Mouse (Mus musculus): ENCODE results near the gene St3gal5.

St3gal5 gene

DNA sequence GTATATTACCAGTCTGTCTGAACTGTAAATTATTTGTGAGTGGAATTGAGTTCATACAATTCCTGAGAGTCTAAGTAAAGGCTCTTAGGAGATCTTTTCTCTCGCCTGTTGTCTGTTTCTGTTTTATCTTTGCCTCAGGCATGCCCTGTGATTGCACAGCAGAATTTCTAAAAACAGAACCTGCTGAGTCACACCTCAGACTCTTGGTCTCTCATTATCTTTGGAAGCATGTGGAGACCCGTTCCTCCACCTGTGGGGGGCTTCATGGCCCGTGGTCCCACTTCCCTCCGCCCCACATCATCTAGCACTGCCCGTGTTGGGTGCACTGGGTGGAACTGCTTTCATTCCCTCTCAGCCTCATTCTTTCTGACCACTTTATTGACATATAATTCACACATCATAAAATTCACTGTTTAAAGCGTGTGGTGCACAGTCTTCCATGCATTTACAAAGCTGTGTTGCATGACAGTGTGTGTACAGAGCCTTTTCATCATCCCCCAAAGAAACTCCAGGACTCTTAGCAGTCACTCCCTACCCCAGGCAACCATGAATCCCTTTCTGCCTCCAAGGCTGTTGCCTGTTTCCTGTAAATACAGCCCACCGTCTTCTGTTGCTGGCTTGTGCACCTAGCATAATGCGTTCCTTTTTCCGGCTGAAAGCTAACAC, 37.6 kb downstream of the St3gal5 start:
- DNase-seq = no peak

GRCm38 (mm10) chr6:72136016-72136415, 38.6 kb downstream of the St3gal5 start:
- DNase-seq = no peak

- DNase-seq = no peak
Measured at GRCm38 (mm10) chr6:72136543-72136942, 39.2 kb downstream of the St3gal5 start.

DNA sequence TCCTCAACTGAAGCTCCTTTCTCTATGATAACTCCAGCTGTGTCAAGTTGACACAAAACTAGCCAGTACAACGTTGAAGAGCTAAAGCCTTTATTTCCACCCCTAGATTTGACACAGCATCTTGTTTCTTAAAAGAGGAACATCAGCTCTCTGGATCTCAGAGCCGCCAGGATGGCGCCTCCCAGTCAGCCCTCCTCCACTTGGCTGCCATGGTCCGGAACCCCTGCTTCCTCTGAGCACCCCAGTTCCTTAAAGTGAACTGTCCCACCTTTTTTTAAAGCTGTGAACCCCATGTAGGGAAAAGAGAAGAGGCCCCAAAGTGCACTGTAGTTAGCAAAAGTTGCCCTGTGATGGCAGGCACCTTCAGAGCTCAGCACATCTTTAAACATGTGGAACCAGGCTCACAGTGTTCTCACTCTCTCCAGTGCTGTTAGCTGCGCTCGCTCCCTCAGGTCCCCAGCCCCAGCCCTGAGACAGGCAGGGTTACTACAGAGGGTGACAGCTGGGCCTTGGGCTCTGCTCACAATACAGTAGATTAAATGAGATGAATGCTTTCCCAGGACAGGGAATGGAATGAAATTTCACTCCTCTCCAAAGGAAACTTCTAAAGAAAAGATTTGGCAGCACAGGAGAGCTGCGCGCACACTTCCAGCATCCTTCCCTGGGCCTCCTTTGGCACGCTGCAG, 42.3 kb downstream of the St3gal5 start:
- DNase-seq = no peak

- DNase-seq = no peak
Measured at GRCm38 (mm10) chr6:72140371-72140770, 43.0 kb downstream of the St3gal5 start.

DNA sequence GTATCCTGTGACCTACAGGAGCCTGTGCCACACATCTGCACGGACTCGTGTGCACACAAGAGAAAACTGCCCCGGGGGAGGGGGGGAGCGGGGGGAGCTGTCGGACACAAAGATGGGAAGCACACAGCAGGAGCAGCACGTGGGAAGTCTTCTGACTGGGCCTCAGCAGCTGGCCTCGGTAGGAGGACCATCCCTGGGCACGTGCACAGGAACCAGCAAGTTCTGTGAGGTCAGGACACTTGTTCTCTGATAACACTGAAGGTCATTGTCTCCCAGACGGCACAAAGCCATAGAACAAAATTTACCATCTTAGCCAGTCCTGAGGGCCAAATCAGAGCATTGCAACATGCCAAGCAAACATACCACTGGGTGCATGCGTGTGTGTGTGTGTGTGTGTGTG, 43.8 kb downstream of the St3gal5 start:
- no peak for DNase-seq

DNA sequence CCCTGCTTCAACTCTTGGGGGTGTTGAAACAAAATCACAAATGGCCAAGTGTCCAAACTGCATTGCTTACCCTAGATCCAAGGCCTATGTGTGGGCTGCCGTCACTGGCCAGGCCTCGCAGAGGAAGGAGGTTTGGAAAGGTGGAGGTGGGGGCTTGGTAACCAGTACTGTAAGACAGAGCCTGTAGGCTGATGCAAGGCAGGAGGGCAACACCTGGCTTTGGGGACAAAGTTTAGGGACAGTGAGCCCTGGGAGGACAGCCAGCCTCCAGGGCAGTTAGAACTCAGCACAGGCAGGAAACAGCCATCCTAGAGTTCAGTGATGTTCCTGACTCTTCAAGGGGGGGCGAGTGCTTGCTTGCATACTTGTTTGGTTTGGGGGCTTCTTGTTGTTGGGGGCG, 45.2 kb downstream of the St3gal5 start:
- no peak for DNase-seq

DNA sequence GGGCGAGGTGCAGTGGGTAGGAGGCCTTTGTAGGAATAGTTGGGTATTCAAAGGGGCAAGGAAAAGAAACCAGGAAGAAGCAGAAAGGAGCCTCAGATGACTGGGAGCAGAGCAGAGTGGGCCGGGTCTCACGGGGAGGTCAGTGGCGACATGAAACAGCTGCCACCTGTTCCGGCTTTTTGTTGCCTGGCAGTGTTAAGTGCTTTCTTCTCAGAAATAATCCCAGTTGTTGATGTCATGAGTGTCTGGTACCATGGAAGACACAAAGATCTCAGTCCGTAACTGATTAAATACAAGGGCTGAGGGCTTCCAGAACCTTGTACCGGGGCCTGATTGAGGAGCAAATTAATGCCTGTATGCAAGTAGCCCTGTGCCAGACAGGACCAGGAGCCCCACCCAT, 47.0 kb downstream of the St3gal5 start:
- DNase-seq = no peak

DNA sequence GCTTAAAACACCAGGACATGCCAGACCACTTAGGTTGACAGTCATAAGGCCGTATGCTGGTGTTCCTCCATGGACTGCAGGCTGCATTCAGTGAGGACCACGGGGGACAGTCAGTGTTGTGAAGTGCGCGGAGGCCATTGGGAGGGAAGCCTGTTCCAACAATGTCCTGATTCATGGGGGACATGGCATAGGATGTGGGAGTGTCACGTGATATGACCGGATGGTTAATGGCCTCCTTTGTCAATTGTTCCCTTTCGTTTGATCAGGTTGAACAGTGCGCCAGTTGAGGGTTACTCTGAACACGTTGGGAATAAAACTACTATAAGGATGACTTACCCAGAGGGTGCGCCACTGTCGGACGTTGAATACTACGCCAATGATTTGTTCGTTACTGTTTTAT, 49.4 kb downstream of the St3gal5 start:
- no peak for DNase-seq

DNA sequence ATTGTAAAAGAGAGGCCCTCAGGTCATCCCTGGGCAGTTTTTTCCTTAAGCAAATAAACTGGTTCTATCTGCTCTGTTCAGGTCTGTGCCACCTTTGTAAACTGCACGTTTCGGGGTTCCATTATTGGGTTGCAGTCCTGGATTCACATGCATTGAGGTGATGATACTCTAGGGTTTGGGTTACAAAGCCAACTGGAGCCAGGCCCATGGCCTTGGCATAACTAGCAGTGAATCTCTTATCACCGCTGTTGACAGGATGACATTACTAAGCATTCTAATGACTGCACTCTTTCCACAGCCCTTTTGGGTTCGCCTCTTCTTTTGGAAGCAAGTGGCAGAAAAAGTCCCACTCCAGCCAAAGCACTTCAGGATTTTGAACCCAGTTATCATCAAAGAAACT, 51.3 kb downstream of the St3gal5 start:
- DNase-seq = no peak

GRCm38 (mm10) chr6:72149797-72150196, 52.4 kb downstream of the St3gal5 start:
- no peak for DNase-seq

- no peak for DNase-seq
Measured at GRCm38 (mm10) chr6:72152707-72153106, 55.3 kb downstream of the St3gal5 start.

DNA sequence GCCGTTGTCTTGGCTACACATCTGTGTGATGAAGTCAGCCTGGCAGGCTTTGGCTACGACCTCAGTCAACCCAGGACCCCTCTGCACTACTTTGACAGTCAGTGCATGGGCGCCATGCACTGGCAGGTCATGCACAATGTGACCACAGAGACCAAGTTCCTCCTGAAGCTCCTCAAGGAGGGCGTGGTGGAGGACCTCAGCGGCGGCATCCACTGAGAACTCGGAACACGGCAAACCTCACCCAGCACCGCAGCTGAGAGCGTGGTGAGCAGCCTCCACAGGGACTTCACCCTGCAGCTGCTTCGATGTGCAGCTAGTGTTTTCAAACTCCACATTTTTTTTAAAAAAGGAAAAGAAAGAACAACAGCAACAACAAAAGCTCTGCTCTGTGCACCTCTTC, 56.1 kb downstream of the St3gal5 start:
- peak; percentile 44 for DNase-seq

- peak; percentile 35 for DNase-seq
Measured at GRCm38 (mm10) chr6:72154008-72154407, 56.6 kb downstream of the St3gal5 start.

GRCm38 (mm10) chr6:72154938-72155531, 57.6 kb downstream of the St3gal5 start:
- DNase-seq = no peak

DNA sequence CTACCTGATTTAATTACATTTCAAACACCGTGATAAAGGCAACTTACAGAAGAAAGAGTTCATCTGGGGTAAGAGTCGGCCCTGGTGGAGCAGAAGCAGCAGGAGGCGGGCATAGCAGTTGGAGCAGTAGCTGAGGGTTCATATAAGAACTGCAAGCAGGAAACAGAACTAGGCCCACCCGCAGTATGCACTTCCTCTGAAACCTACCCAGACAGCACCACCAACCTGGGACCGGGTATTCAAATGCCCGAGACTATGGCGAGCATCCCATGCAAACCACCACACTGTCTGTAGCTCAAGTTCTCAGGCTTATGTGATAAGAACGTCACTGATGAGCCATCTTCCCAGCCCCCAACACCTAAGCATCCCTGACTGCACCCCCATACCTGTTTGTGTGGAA, 58.3 kb downstream of the St3gal5 start:
- DNase-seq = no peak

DNA sequence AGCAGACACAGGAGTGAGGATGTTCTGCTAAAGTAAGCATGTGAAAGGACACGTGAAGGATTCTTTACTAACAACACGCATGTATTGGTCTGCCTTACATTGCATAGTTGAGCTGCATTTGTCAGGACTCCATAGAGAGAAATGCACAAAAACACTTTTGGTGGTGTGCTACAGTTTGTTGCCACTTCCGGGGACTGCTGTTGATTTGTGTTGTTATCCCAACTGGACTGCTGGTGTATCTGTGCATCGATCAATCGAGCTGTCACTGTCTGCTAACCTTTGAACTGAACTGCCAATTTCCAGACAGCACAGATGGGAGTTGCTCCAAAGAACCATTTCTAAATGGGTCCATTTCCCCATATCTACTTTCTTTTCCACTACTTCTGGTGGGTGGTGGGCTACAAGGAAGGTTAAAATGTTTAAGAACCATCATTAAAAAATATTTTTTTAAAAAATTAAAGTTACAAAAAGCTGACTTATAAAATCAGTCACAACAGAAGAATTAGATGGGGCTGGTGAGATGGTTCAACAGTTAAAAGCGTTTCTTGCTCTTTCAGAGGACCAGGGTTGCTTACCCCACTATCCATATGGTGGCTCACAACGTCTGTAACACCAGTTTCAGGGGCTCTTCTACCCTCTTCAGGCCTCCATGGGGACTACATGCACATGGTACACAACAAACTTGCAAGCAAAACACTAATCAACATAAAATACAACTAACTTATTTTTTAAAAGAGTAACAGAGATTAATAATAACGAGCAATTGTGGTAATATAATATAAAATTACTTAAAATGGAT, 61.8 kb downstream of the St3gal5 start:
- no peak for DNase-seq

GRCm38 (mm10) chr6:72159861-72160395, 62.5 kb downstream of the St3gal5 start:
- DNase-seq = no peak

DNA sequence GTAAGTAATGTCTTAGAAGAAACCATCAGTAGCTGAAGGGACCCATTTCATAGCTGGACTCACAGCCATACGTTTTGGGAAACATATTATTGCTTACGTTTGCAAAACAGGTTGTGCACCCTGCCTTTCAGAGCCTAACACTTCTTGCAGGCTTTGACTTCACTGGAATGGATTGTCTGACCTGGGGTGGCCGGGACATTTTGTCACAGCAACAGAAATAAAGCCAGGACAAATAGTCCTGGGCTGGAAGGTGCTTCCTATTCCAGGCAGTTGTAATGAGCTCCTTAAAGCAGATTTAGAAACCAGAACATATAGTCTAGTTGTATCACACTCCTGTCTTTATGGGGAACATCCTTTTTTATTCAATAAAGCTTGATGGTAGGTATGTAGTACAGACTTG, 63.6 kb downstream of the St3gal5 start:
- DNase-seq = no peak

GRCm38 (mm10) chr6:72161751-72162150, 64.4 kb downstream of the St3gal5 start:
- DNase-seq = no peak

DNA sequence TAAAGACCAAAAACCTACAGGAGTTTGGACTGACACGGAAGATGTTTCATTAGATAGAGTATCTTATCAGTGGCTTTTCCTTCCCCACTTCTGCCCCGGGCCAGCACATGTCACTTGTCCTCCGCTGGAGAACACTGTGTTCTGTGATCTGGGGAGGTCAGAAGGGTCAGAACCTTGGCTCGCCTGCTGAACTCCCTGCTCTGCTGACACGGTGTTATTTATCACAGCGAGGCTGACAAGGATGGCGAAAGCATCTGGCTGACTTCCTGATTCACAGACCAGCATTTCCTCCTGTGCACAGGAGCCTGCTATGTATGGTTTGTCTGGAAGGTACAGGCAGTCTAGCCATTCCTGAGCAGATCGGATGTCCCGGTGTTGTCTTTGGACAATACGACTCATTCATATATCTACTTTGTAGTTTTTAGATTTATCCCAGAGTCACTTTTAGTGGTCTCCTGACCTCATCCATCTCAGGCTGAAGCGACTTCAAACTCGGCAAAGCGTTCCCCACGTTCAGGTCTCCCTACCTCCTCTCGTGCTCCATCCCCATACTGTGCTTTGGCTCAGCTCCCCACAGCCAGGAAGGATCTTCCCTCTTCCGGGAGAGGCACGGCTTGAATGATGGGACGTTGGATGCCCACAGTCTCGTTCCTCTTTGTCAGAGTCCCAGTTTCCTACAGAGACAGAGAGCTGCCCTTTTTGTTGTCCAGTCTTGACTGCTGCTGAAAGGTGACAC, 64.9 kb downstream of the St3gal5 start:
- no peak for DNase-seq

Data from thymus, postnatal 25 days (tissue).